Mouse (Mus musculus) forebrain, embryonic 16.5 days (tissue): ENCODE data around the gene Sprr2i. TPM values are rescaled to one million over a fixed set of nuclear protein-coding genes. Genes with fewer than 3 reads are reported as not detected.

Experiments
- ATAC-seq: fragments of 200-750 bp; cut with Nextera tagmentation; 2 replicates; pipeline ENCODE4 v1.8.0; 2017; ENCODE audit warnings: mild to moderate bottlenecking, moderate library complexity
- H3K27ac ChIP-seq: fragments of 300-500 bp; sonication (generic); 2 replicates; pipeline ENCODE4 v1.5.1; 2014; ENCODE audit warnings: low read length, control low read depth
- H3K27me3 ChIP-seq: fragments of 300-500 bp; sonication (generic); replicated peaks from 2 replicates; pipeline ENCODE4 v1.6.1; 2014; ENCODE audit warnings: low read length; ENCODE audit not compliant: control insufficient read depth, insufficient read depth
- H3K36me3 ChIP-seq: fragments of 300-500 bp; sonication (generic); 2 replicates; pipeline ENCODE4 v1.6.1; 2014; ENCODE audit not compliant: control insufficient read depth, insufficient read depth
- H3K4me1 ChIP-seq: fragments of 300-500 bp; sonication (generic); replicated peaks from 2 replicates; pipeline ENCODE4 v1.6.1; 2014; ENCODE audit warnings: low read length; ENCODE audit not compliant: control insufficient read depth, insufficient read depth
- H3K4me2 ChIP-seq: fragments of 300-500 bp; sonication (generic); 2 replicates; pipeline ENCODE4 v1.6.1; 2014; ENCODE audit warnings: mild to moderate bottlenecking, low read length, control low read depth
- H3K4me3 ChIP-seq: fragments of 300-500 bp; sonication (generic); replicated peaks from 2 replicates; pipeline ENCODE4 v1.5.1; 2014; ENCODE audit warnings: mild to moderate bottlenecking, low read length, control low read depth
- H3K9ac ChIP-seq: fragments of 300-500 bp; sonication (generic); replicated peaks from 2 replicates; pipeline ENCODE4 v1.6.1; 2014; ENCODE audit warnings: low read depth, low read length, control low read depth
- H3K9me3 ChIP-seq: fragments of 300-500 bp; sonication (generic); 2 replicates; pipeline ENCODE4 v1.6.1; 2016; ENCODE audit warnings: low read length; ENCODE audit not compliant: control insufficient read depth
- WGBS: fragments of 180-500 bp; shearing (Covaris S2); extraction: QIAGEN DNeasy Blood & Tissue Kit; methylation state at CpG from one replicate; pipeline ENCODE4 v1.1.7; 2014; 5-methylcytosine and 5-hydroxymethylcytosine counted together
- polyA plus RNA-seq: library from polyadenylated mRNA; unstranded; fragments of >200 nt; fragmentation: Nextera tagmentation; extraction: Ambion mirVana; gene quantifications from 2 replicates; pipeline ENCODE4 v1.2.1, GENCODE M21; 2015

The Sprr2i gene
- polyA plus RNA-seq: not detected in 2 replicates

DNA sequence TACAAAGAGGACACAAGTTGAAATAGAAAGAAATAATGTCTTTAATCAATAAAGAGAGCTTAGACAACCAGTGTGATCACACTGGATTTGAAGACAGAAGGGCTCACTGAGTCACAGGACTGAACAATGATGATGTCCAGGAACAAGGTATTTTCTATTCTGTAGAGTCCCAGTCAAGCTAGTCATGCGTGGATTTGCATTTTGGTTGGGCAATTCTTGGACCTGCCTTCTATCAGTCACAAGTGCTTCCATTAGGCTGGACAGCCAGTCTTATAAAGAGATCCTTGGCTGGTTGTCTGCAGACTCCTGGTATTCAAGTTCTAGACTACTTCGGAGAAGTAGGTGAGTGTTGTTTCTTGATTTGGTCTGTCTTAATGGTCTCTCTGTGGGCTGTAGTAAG is at the start of gene Sprr2i:
Gene Sprr2i, plus strand, starts transcription at position 301 of the 400 bp plus-strand sequence.
- no peaks in the 10 kb centered on the region for H3K4me1 ChIP-seq
- no peak within 1 kb of the TSS for H3K4me3 ChIP-seq
- H3K9ac ChIP-seq: no peak within 1 kb of the TSS
- no peaks in the 10 kb centered on the region for H3K9me3 ChIP-seq
- H3K27ac ChIP-seq: no peak within 1 kb of the TSS
- ATAC-seq: no peak
- WGBS: 91% methylated on average over 2 of the region's 2 CpGs
- H3K4me2 ChIP-seq: no peak within 1 kb of the TSS
- no peaks in the 10 kb centered on the region for H3K27me3 ChIP-seq
- H3K36me3 ChIP-seq: no peaks in the 10 kb centered on the region

DNA sequence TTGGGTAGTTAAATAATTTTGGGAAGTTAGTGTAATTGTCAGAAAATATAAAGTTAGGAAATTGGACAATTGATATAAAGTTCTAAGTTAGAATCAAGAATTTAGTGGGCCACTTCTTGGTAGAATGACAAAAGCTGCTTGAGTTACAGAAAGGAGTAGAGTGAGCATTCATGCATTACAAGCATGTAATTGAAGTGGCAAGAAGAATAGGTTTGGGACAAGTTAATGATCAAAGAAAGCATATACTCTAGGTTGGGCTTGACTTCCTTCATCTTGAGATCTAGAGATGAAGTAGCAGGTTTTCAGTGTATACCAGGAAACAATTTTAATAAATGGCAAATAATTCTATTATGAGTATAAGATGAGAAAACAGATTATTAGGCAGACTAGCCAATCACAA is 46.2 kb upstream of the Sprr2i start:
- no peak overlapping the region for H3K4me2 ChIP-seq
- no peak for ATAC-seq
- no peak overlapping the region for H3K9ac ChIP-seq
- H3K36me3 ChIP-seq: no peaks in the 10 kb centered on the region
- H3K4me1 ChIP-seq: no peaks in the 10 kb centered on the region
- H3K9me3 ChIP-seq: no peaks in the 10 kb centered on the region
- H3K27me3 ChIP-seq: no peaks in the 10 kb centered on the region
- H3K27ac ChIP-seq: no peak overlapping the region
- H3K4me3 ChIP-seq: no peak overlapping the region

- 75% methylated on average over 3 of the region's 3 CpGs for WGBS
- no peaks in the 10 kb centered on the region for H3K9me3 ChIP-seq
- no peak within 1 kb of the TSS for H3K27ac ChIP-seq
- H3K4me2 ChIP-seq: no peak within 1 kb of the TSS
- no peaks in the 10 kb centered on the region for H3K36me3 ChIP-seq
- H3K4me3 ChIP-seq: no peak within 1 kb of the TSS
- H3K9ac ChIP-seq: no peak within 1 kb of the TSS
- no peak for ATAC-seq
- H3K27me3 ChIP-seq: no peaks in the 10 kb centered on the region
- no peaks in the 10 kb centered on the region for H3K4me1 ChIP-seq
Measured at GRCm38 (mm10) chr3:92364887-92365286, 42.9 kb upstream of the Sprr2i start, which contains the start of gene Sprr2f. TSS of gene Sprr2f (plus strand) at chr3:92365187.

DNA sequence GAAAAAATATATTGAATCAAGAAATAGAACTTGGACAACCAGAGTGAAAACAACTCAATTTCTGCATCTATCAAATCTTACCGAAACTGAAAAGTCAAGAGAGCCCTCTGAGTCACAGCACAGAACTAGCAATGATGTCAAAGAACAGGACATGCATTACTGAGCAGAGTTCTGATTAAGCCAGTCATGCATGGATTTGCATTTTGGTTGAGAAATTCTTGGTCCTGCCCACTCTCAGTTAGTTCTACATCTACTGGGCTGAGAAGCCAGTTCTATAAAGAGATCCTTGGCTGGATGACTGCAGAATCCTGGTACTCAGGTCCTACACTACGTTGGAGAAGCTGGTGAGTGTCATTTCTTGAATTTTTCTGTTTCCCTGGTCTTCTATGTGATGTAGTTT is 34.2 kb upstream of the Sprr2i start:
- Histone ChIP-seq H3K27ac (no peak overlapping the region), H3K9ac (no peak overlapping the region), H3K4me2 (no peak overlapping the region), H3K36me3 (no peaks in the 10 kb centered on the region), H3K27me3 (no peaks in the 10 kb centered on the region), H3K4me1 (no peaks in the 10 kb centered on the region), H3K4me3 (no peak overlapping the region), H3K9me3 (no peaks in the 10 kb centered on the region)
- WGBS: 75% methylated on average over 2 of the region's 2 CpGs
- no peak for ATAC-seq

GRCm38 (mm10) chr3:92385385-92385784 is 22.4 kb upstream of the Sprr2i start, which contains the start of gene Sprr2h:
TSS of gene Sprr2h (plus strand) at chr3:92385685.
- no peaks in the 10 kb centered on the region for H3K9me3 ChIP-seq
- no peaks in the 10 kb centered on the region for H3K36me3 ChIP-seq
- H3K9ac ChIP-seq: no peak within 1 kb of the TSS
- no peak within 1 kb of the TSS for H3K4me3 ChIP-seq
- H3K27me3 ChIP-seq: no peaks in the 10 kb centered on the region
- H3K4me1 ChIP-seq: no peaks in the 10 kb centered on the region
- no peak for ATAC-seq
- no peak within 1 kb of the TSS for H3K4me2 ChIP-seq
- 83% methylated on average over 1 of the region's 1 CpGs for WGBS
- H3K27ac ChIP-seq: no peak within 1 kb of the TSS

DNA sequence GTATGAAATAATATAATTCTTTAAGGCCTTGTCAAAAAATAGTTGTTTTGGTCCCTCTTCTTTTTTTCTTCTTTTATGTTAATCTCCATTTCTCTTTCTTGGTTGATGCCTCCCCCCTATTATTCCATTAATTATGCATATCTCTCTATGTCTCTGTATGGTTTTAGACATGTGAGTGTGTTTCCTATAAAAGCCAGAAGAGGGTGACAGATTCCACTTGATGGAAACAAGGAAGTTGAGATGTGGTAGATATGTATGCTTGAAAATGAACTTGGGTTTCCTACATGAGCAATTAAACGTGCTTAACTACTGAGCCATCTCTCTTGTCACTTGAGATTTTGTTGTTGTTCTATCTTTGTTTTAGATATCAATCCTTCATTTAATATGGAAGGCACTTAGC is 13.5 kb upstream of the Sprr2i start:
- Histone ChIP-seq H3K4me2 (no peak overlapping the region), H3K9ac (no peak overlapping the region), H3K36me3 (no peaks in the 10 kb centered on the region), H3K9me3 (no peaks in the 10 kb centered on the region), H3K4me3 (no peak overlapping the region), H3K27ac (no peak overlapping the region), H3K4me1 (no peaks in the 10 kb centered on the region), H3K27me3 (no peaks in the 10 kb centered on the region)
- WGBS: 61% methylated on average over 1 of the region's 1 CpGs
- ATAC-seq: no peak

DNA sequence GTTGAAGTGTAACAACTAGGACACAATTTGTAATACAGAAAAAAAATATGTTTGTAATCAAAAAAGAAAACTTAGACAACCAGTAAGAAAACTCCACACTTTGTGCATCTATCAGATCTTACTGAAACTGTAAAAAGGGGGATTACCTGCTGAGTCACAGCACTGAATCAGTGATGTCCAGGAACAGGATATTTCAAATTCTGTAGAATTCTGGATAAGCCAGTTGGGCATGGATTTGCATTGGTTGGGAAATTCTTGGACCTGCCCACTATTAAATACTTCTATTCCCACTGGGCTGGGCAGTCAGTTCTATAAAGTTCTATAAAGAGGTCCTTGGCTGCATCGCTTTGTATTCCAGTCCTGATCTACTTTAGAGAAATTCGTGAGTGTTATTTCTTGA is 10.0 kb downstream of the Sprr2i start, which contains the start of gene Sprr2j-ps:
Gene Sprr2j-ps, plus strand, starts transcription at position 301 of the 400 bp plus-strand sequence.
- H3K9me3 ChIP-seq: no peaks in the 10 kb centered on the region
- H3K9ac ChIP-seq: no peak within 1 kb of the TSS
- H3K4me3 ChIP-seq: no peak within 1 kb of the TSS
- no peak for ATAC-seq
- WGBS: 83% methylated on average over 2 of the region's 2 CpGs
- no peaks in the 10 kb centered on the region for H3K36me3 ChIP-seq
- H3K4me2 ChIP-seq: no peak within 1 kb of the TSS
- no peaks in the 10 kb centered on the region for H3K27me3 ChIP-seq
- no peak within 1 kb of the TSS for H3K27ac ChIP-seq
- H3K4me1 ChIP-seq: no peaks in the 10 kb centered on the region

DNA sequence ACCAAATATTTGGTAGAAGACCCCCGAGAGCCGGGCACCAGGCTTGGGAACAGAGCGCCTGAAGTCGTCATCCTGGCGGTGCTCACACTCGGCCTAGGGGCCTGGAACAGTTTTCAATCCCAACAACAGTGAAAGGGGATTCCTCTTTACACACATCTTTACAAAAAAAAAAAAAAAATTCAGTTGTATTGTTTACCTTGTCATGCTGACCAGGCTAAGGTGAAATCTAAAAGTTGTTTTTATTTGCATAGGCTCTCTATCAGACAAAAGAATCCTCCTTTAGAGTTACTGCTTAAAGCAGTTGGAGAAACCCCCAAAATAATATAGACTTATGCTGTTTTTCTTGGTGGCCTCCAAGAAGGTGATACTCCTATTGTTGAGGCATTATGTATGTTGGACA is 21.5 kb downstream of the Sprr2i start, which contains the start of gene Gm9774:
Gene Gm9774, minus strand, starts transcription at position 101 of the 400 bp plus-strand sequence.
- Histone ChIP-seq H3K9ac (no peak within 1 kb of the TSS), H3K27me3 (no peaks in the 10 kb centered on the region), H3K27ac (no peak within 1 kb of the TSS), H3K4me2 (no peak within 1 kb of the TSS), H3K4me1 (no peaks in the 10 kb centered on the region), H3K4me3 (no peak within 1 kb of the TSS), H3K36me3 (no peaks in the 10 kb centered on the region), H3K9me3 (no peaks in the 10 kb centered on the region)
- 93% methylated on average over 6 of the region's 6 CpGs for WGBS
- no peak for ATAC-seq

- no peak within 1 kb of the TSS for H3K4me3 ChIP-seq
- no peak within 1 kb of the TSS for H3K4me2 ChIP-seq
- no peaks in the 10 kb centered on the region for H3K9me3 ChIP-seq
- ATAC-seq: no peak
- H3K36me3 ChIP-seq: no peaks in the 10 kb centered on the region
- 90% methylated on average over 2 of the region's 2 CpGs for WGBS
- no peaks in the 10 kb centered on the region for H3K27me3 ChIP-seq
- H3K9ac ChIP-seq: no peak within 1 kb of the TSS
- H3K27ac ChIP-seq: no peak within 1 kb of the TSS
- no peaks in the 10 kb centered on the region for H3K4me1 ChIP-seq
Measured at GRCm38 (mm10) chr3:92432282-92432681, 24.5 kb downstream of the Sprr2i start, which contains the start of gene Sprr2k. TSS of gene Sprr2k (plus strand) at chr3:92432582.

DNA sequence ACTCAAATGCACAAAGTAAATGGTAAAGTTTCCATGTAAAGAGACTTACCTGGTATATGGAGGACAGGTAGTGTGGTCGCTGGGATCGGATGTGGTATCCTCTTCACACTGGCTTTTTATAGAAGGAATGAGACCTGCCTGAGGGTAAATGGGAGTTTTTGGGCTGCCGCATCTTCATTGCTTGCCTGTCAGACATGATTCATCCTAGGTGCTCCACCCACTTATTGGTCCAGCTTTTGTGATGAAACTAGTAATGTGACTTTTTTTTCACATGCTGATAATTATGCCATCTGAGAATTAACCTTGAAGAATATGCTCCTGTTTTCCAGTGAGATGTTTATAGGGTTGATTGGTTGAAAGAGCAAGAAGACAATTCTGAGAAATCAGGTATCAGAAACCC is 30.9 kb downstream of the Sprr2i start, which contains the start of gene Sprr1b:
Gene Sprr1b, minus strand, starts transcription at position 101 of the 400 bp plus-strand sequence.
- H3K27ac ChIP-seq: no peak within 1 kb of the TSS
- H3K9me3 ChIP-seq: no peaks in the 10 kb centered on the region
- H3K4me1 ChIP-seq: no peaks in the 10 kb centered on the region
- 92% methylated on average over 3 of the region's 3 CpGs for WGBS
- no peak for ATAC-seq
- H3K9ac ChIP-seq: no peak within 1 kb of the TSS
- H3K4me3 ChIP-seq: no peak within 1 kb of the TSS
- no peaks in the 10 kb centered on the region for H3K36me3 ChIP-seq
- no peak within 1 kb of the TSS for H3K4me2 ChIP-seq
- H3K27me3 ChIP-seq: no peaks in the 10 kb centered on the region
